In the genomic region with DNA sequence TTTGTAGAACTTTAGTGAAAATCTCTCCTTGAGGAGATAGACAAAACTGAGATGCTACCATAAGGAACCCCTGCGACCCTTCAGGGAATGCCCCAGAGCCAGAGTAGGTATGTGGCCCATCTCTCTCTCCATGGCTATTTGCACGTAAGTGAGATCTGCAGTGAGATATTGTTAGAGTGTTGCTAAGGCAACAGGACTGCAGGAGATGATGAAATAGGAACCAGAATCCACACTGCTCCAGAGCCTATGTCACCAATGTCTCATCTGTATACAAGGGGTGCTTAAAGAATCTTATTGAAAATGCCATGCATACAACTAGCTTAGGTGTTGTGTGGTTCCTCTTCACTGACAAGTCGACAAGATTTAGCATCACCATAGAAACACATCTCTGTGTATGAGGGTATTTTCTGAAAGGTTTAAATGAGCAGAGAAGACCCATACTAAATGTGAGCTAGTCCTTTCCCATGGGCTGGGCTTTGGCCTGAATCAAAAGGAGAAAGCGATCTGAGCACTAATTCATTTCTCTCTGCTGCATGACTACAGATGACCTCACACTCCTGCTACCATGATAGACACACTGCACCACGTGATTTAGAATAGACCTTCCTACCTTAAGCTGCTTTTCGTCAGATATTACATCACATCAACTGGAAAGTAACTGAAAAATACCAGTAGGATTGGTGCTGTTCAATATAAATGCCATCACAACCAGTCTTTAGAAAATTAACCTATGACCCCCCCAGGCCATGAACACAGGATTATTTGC, we compare ENCODE assay signal across 19 mouse cellular contexts.
DNase-seq lines count a peak whose midpoint lies in the region; ATAC-seq and TF ChIP-seq lines count a peak whose summit lies in the region.
"Had no signal": no experiment of that assay in that cellular context is flagged by ENCODE, and none has a peak within 500 bp of the region (broad histone marks: within the 10 kb centered on the region; RNA-seq: fewer than 3 reads in every experiment).

No protein-coding gene starts in this region.

- no peaks in the 10 kb centered on the region for H3K27me3 ChIP-seq in forebrain, postnatal 0 days (ENCODE audit: insufficient read depth, low read length)
- H3K27me3 ChIP-seq in forebrain, embryonic 11.5 days (ENCODE audit: control insufficient read depth, insufficient read depth, low read length): no peaks in the 10 kb centered on the region
- no peaks in the 10 kb centered on the region for H3K27me3 ChIP-seq in liver, embryonic 16.5 days (ENCODE audit: control insufficient read depth, insufficient read depth, low read depth, low read length)
- no peaks in the 10 kb centered on the region for H3K27me3 ChIP-seq in liver, embryonic 12.5 days (replicated peaks)
- H3K27me3 ChIP-seq in midbrain, embryonic 16.5 days (ENCODE audit: control insufficient read depth, insufficient read depth, low read depth, low read length): no peaks in the 10 kb centered on the region
- H3K27me3 ChIP-seq in midbrain, embryonic 11.5 days (ENCODE audit: control insufficient read depth, insufficient read depth, low read length): no peaks in the 10 kb centered on the region
- H3K27me3 ChIP-seq: limb, embryonic 13.5 days; midbrain, embryonic 13.5 days had no signal

- H3K4me2 ChIP-seq in forebrain, postnatal 0 days (ENCODE audit: low read depth): no peak overlapping the region
- H3K4me2 ChIP-seq in forebrain, embryonic 11.5 days (ENCODE audit: low read depth, low read length, severe bottlenecking): no peak overlapping the region
- H3K4me2 ChIP-seq in liver, embryonic 16.5 days (ENCODE audit: low read depth, low read length): no peak overlapping the region
- H3K4me2 ChIP-seq in liver, embryonic 12.5 days: no peak overlapping the region
- H3K4me2 ChIP-seq in midbrain, embryonic 16.5 days (ENCODE audit: low read length): no peak overlapping the region
- no peak overlapping the region for H3K4me2 ChIP-seq in midbrain, embryonic 11.5 days
- H3K4me2 ChIP-seq: limb, embryonic 13.5 days; midbrain, embryonic 13.5 days had no signal

- TF ChIP-seq CTCF in forebrain, postnatal 0 days (IDR thresholded peaks at IDR 0.05; ENCODE audit: low read depth): no peak

- no peaks in the 10 kb centered on the region for H3K4me1 ChIP-seq in forebrain, postnatal 0 days (ENCODE audit: insufficient read depth)
- H3K4me1 ChIP-seq in forebrain, embryonic 11.5 days (replicated peaks; ENCODE audit: control insufficient read depth, insufficient read depth, low read length): no peaks in the 10 kb centered on the region
- H3K4me1 ChIP-seq in liver, embryonic 16.5 days (ENCODE audit: control insufficient read depth, low read depth, low read length): no peaks in the 10 kb centered on the region
- H3K4me1 ChIP-seq in liver, embryonic 12.5 days: no peaks in the 10 kb centered on the region
- H3K4me1 ChIP-seq in midbrain, embryonic 16.5 days (ENCODE audit: control insufficient read depth, insufficient read depth, low read length): peaks cover 14% of the 10 kb centered on the region
- H3K4me1 ChIP-seq in midbrain, embryonic 11.5 days (ENCODE audit: control insufficient read depth, insufficient read depth, low read length): no peaks in the 10 kb centered on the region
- H3K4me1 ChIP-seq: embryonic facial prominence, embryonic 10.5 days; forebrain, embryonic 10.5 days; heart, embryonic 10.5 days; limb, embryonic 13.5 days had no signal

- no peaks in the 10 kb centered on the region for H3K9me3 ChIP-seq in forebrain, postnatal 0 days (ENCODE audit: low read length)
- H3K9me3 ChIP-seq in forebrain, embryonic 11.5 days (ENCODE audit: control insufficient read depth, low read length): no peaks in the 10 kb centered on the region
- H3K9me3 ChIP-seq in liver, embryonic 16.5 days (replicated peaks; ENCODE audit: control insufficient read depth, low read length): no peaks in the 10 kb centered on the region
- H3K9me3 ChIP-seq in liver, embryonic 12.5 days (replicated peaks): no peaks in the 10 kb centered on the region
- no peaks in the 10 kb centered on the region for H3K9me3 ChIP-seq in midbrain, embryonic 16.5 days (replicated peaks; ENCODE audit: control insufficient read depth, low read length, poor library complexity, severe bottlenecking)
- H3K9me3 ChIP-seq in midbrain, embryonic 11.5 days (ENCODE audit: control insufficient read depth, low read length): no peaks in the 10 kb centered on the region
- H3K9me3 ChIP-seq: embryonic facial prominence, embryonic 10.5 days; forebrain, embryonic 10.5 days; heart, embryonic 10.5 days; limb, embryonic 13.5 days; midbrain, embryonic 13.5 days had no signal

- DNase-seq in forebrain, postnatal 0 days: peak; percentile 21
- no peak for DNase-seq in forebrain, embryonic 11.5 days (ENCODE audit: low spot score)
- no peak for DNase-seq in midbrain, embryonic 11.5 days (ENCODE audit: low spot score, missing footprints)
- DNase-seq in thymus, postnatal 25 days: no peak
- DNase-seq: adrenal gland, postnatal 14 days; cerebellum, adult 9-10 months; layer of hippocampus, postnatal 36 days; thymus, postnatal 14 days had no signal

- no peak overlapping the region for H3K4me3 ChIP-seq in forebrain, postnatal 0 days (ENCODE audit: low read depth, low read length)
- no peak overlapping the region for H3K4me3 ChIP-seq in forebrain, embryonic 11.5 days (ENCODE audit: low read depth, low read length)
- H3K4me3 ChIP-seq in liver, embryonic 16.5 days (ENCODE audit: low read depth, low read length): no peak overlapping the region
- no peak overlapping the region for H3K4me3 ChIP-seq in liver, embryonic 12.5 days
- no peak overlapping the region for H3K4me3 ChIP-seq in midbrain, embryonic 16.5 days (ENCODE audit: low read depth, low read length)
- no peak overlapping the region for H3K4me3 ChIP-seq in midbrain, embryonic 11.5 days (ENCODE audit: low read depth, low read length)
- H3K4me3 ChIP-seq: embryonic facial prominence, embryonic 10.5 days; forebrain, embryonic 10.5 days; heart, embryonic 10.5 days; layer of hippocampus, adult 2 months; limb, embryonic 13.5 days; midbrain, embryonic 13.5 days had no signal

- H3K27ac ChIP-seq in forebrain, postnatal 0 days (ENCODE audit: low read depth, low read length): no peak overlapping the region
- H3K27ac ChIP-seq in forebrain, embryonic 11.5 days (ENCODE audit: low read depth, low read length): no peak overlapping the region
- H3K27ac ChIP-seq in liver, embryonic 16.5 days (ENCODE audit: low read length): no peak overlapping the region
- H3K27ac ChIP-seq in liver, embryonic 12.5 days: no peak overlapping the region
- H3K27ac ChIP-seq in midbrain, embryonic 16.5 days (ENCODE audit: low read length): peak overlapping the region; percentile 2; the same call in 1 of the 2 replicates
- no peak overlapping the region for H3K27ac ChIP-seq in midbrain, embryonic 11.5 days (ENCODE audit: low read depth, low read length)
- H3K27ac ChIP-seq: embryonic facial prominence, embryonic 10.5 days; forebrain, embryonic 10.5 days; heart, embryonic 10.5 days; hindbrain, postnatal 0 days; layer of hippocampus, adult 2 months; limb, embryonic 13.5 days; midbrain, embryonic 13.5 days had no signal

- peak; percentile 69 for ATAC-seq in forebrain, postnatal 0 days
- ATAC-seq in forebrain, embryonic 11.5 days (replicated peaks; ENCODE audit: low FRiP score): no peak
- peak; percentile 51; the same call in 1 of the 2 replicates for ATAC-seq in liver, embryonic 16.5 days (ENCODE audit: low read depth)
- ATAC-seq in liver, embryonic 12.5 days: no peak
- ATAC-seq in midbrain, embryonic 16.5 days: 0 out of 2 replicates have a peak, but pooled peaks have one; percentile 17
- ATAC-seq in midbrain, embryonic 11.5 days (ENCODE audit: low FRiP score): no peak
- ATAC-seq: hindbrain, postnatal 0 days; intestine, embryonic 16.5 days; midbrain, embryonic 13.5 days had no signal

- 60% methylated on average over 6 of the region's 6 CpGs for whole genome bisulfite sequencing in forebrain, postnatal 0 days
- WGBS in forebrain, embryonic 11.5 days: 74% methylated on average over 6 of the region's 6 CpGs
- WGBS in liver, embryonic 16.5 days (ENCODE audit: insufficient replicate concordance): 49% methylated on average over 6 of the region's 6 CpGs
- 54% methylated on average over 6 of the region's 6 CpGs for WGBS in liver, embryonic 12.5 days (ENCODE audit: insufficient replicate concordance)
- WGBS in midbrain, embryonic 16.5 days: 58% methylated on average over 6 of the region's 6 CpGs
- WGBS in midbrain, embryonic 11.5 days: 80% methylated on average over 6 of the region's 6 CpGs

- H3K9ac ChIP-seq in forebrain, postnatal 0 days: no peak overlapping the region
- H3K9ac ChIP-seq in forebrain, embryonic 11.5 days (ENCODE audit: low read length): no peak overlapping the region
- no peak overlapping the region for H3K9ac ChIP-seq in liver, embryonic 16.5 days (ENCODE audit: low read depth, low read length)
- H3K9ac ChIP-seq in liver, embryonic 12.5 days: no peak overlapping the region
- no peak overlapping the region for H3K9ac ChIP-seq in midbrain, embryonic 16.5 days (ENCODE audit: low read depth, low read length)
- no peak overlapping the region for H3K9ac ChIP-seq in midbrain, embryonic 11.5 days (ENCODE audit: low read length)
- H3K9ac ChIP-seq: limb, embryonic 13.5 days; midbrain, embryonic 13.5 days had no signal

- no peaks in the 10 kb centered on the region for H3K36me3 ChIP-seq in forebrain, postnatal 0 days (ENCODE audit: insufficient read depth)
- no peaks in the 10 kb centered on the region for H3K36me3 ChIP-seq in forebrain, embryonic 11.5 days (ENCODE audit: control insufficient read depth, insufficient read depth, low read length)
- H3K36me3 ChIP-seq in liver, embryonic 16.5 days (ENCODE audit: control insufficient read depth, insufficient read depth): no peaks in the 10 kb centered on the region
- H3K36me3 ChIP-seq in liver, embryonic 12.5 days: no peaks in the 10 kb centered on the region
- H3K36me3 ChIP-seq in midbrain, embryonic 16.5 days (ENCODE audit: control insufficient read depth, insufficient read depth, low read length): no peaks in the 10 kb centered on the region
- no peaks in the 10 kb centered on the region for H3K36me3 ChIP-seq in midbrain, embryonic 11.5 days (ENCODE audit: control insufficient read depth, insufficient read depth, low read length)
- H3K36me3 ChIP-seq: embryonic facial prominence, embryonic 10.5 days; forebrain, embryonic 10.5 days; heart, embryonic 10.5 days; limb, embryonic 13.5 days; midbrain, embryonic 13.5 days had no signal

Comparison
In these comparisons a context has a peak if more than half of its experiments do, and no peak if none do; other contexts are left out.
1. ATAC-seq: peak in forebrain, postnatal 0 days (single experiment), liver, embryonic 16.5 days (single experiment) and midbrain, embryonic 16.5 days (single experiment); none in forebrain, embryonic 11.5 days (single experiment), liver, embryonic 12.5 days (single experiment) and midbrain, embryonic 11.5 days (single experiment).